Mouse (Mus musculus) CD4-positive, CD25-positive, alpha-beta regulatory T cell, adult 2 months (primary cell): ENCODE results near the gene Tenm3.
A peak's percentile ranks its signal among the peaks of the same experiment; 100 is the strongest.

Source experiments
- DNase-seq: peaks from one replicate; pipeline ENCODE4 v3.0.0-alpha.2; 2012; ENCODE audit warnings: low read depth, low spot score

Tenm3 gene

GRCm38 (mm10) chr8:48451247-48451635, 392.5 kb downstream of the Tenm3 start:
- DNase-seq: no peak

- DNase-seq: no peak
These were observed 393.1 kb downstream of the Tenm3 start for GRCm38 (mm10) chr8:48450397-48451246.

- DNase-seq: no peak
These were observed 394.1 kb downstream of the Tenm3 start for GRCm38 (mm10) chr8:48449625-48450024.

- DNase-seq: no peak
These were observed 398.1 kb downstream of the Tenm3 start for GRCm38 (mm10) chr8:48445690-48446089.

- DNase-seq: no peak
These were observed 404.3 kb downstream of the Tenm3 start for GRCm38 (mm10) chr8:48439491-48439890.

- no peak for DNase-seq
These were observed 406.1 kb downstream of the Tenm3 start for GRCm38 (mm10) chr8:48437523-48438207.

- DNase-seq: peak; percentile 31
These were observed 418.6 kb downstream of the Tenm3 start for GRCm38 (mm10) chr8:48425101-48425500.

- no peak for DNase-seq
These were observed 426.0 kb downstream of the Tenm3 start for GRCm38 (mm10) chr8:48417714-48418113.

- no peak for DNase-seq
These were observed 432.8 kb downstream of the Tenm3 start for GRCm38 (mm10) chr8:48410916-48411315.

GRCm38 (mm10) chr8:48400572-48400972, 443.2 kb downstream of the Tenm3 start:
- no peak for DNase-seq

- no peak for DNase-seq
These were observed 457.9 kb downstream of the Tenm3 start for GRCm38 (mm10) chr8:48385833-48386232.

- no peak for DNase-seq
These were observed 463.7 kb downstream of the Tenm3 start for GRCm38 (mm10) chr8:48380035-48380434.

GRCm38 (mm10) chr8:48376774-48377173, 467.0 kb downstream of the Tenm3 start:
- no peak for DNase-seq

- no peak for DNase-seq
These were observed 468.6 kb downstream of the Tenm3 start for GRCm38 (mm10) chr8:48375183-48375582.

GRCm38 (mm10) chr8:48373404-48373803, 470.3 kb downstream of the Tenm3 start:
- no peak for DNase-seq

GRCm38 (mm10) chr8:48367164-48367563, 476.6 kb downstream of the Tenm3 start:
- no peak for DNase-seq

GRCm38 (mm10) chr8:48356849-48357248, 486.9 kb downstream of the Tenm3 start:
- DNase-seq: no peak

GRCm38 (mm10) chr8:48353458-48353857, 490.3 kb downstream of the Tenm3 start:
- DNase-seq: no peak

GRCm38 (mm10) chr8:48348901-48349300, 494.9 kb downstream of the Tenm3 start:
- no peak for DNase-seq

- DNase-seq: no peak
These were observed 495.4 kb downstream of the Tenm3 start for GRCm38 (mm10) chr8:48348386-48348785.

GRCm38 (mm10) chr8:48343067-48343420, 500.7 kb downstream of the Tenm3 start:
- DNase-seq: no peak

GRCm38 (mm10) chr8:48342321-48343066, 501.3 kb downstream of the Tenm3 start:
- no peak for DNase-seq
